ENCODE assay signal across 11 mouse cellular contexts in the genomic region with DNA sequence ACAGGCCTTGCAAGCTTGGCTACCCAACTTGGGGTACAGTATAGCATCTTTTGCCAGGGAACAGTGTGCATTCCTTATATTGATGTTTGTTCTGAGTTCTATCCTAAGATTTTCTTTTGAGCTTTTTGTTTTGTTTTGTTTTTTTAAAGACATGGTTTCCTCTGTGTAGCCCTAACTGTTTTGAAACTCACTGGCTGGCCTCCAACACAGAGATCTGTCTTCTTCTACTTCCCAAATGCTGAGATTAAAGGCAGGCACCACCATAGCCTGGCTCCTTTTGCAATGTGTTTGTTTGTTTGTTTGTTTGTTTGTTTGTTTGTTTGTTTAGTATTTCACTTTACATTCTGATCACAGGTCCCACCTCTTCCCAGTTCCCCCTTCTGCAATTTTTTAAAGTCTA. TPM values are rescaled to one million over a fixed set of nuclear protein-coding genes. Genes with fewer than 3 reads are reported as not detected.
DNase-seq lines count a peak whose midpoint lies in the region.
"Had no signal": no experiment of that assay in that cellular context is flagged by ENCODE, and none has a peak within 500 bp of the region (broad histone marks: within the 10 kb centered on the region; RNA-seq: fewer than 3 reads in every experiment).

No protein-coding gene starts in this region.

- DNase-seq in adrenal gland, postnatal 10 days: peak; percentile 47
- DNase-seq in adrenal gland, adult 18-20 months (ENCODE audit: low spot score in 2 of 2): no peak
- DNase-seq in heart, postnatal 14 days: peak; percentile 36 to 40
- no peak for DNase-seq in heart, postnatal 4 days
- peak; percentile 8 for DNase-seq in ovary, postnatal 14 days (ENCODE audit: low spot score)
- no peak for DNase-seq in ovary, adult 18-20 months (ENCODE audit: low spot score)
- DNase-seq in retina, postnatal 1 day: no peak
- DNase-seq in embryo, embryonic 9.5 days (ENCODE audit: extremely low spot score): no peak
- DNase-seq: cerebellum, postnatal 10 days; gastrocnemius, postnatal 25 days; right cerebral cortex, postnatal 14 days had no signal

- intact Hi-C loops in heart, postnatal 14 days (cut with DNase I): no loop called here

RNA-seq across cellular contexts. Expression of gene C2cd2, which starts 32.2 kb away (rescaled TPM):
- total RNA-seq in adrenal gland, postnatal 10 days (2021): 10 to 100 TPM; 35.3 to 39.4 TPM
- 10 to 100 TPM; 27.8 to 29.2 TPM for total RNA-seq in adrenal gland, adult 18-20 months (2021)
- total RNA-seq in heart, postnatal 14 days (2021): 10 to 100 TPM; 25.1 to 27.3 TPM
- 10 to 100 TPM; 20.6 to 21.4 TPM for total RNA-seq in heart, postnatal 4 days (2021)

RNA-seq across cellular contexts. Expression of gene Zbtb21, which starts 32.2 kb away (rescaled TPM):
- total RNA-seq in adrenal gland, postnatal 10 days (2021): 10 to 100 TPM; 25.5 to 29.6 TPM
- 10 to 100 TPM; 36.2 to 47.2 TPM for total RNA-seq in adrenal gland, adult 18-20 months (2021)
- 10 to 100 TPM; 10.1 to 13.5 TPM for total RNA-seq in heart, postnatal 14 days (2021)
- total RNA-seq in heart, postnatal 4 days (2021): 10 to 100 TPM; 17.1 to 18.2 TPM

Comparison
In these comparisons a context has a peak if more than half of its experiments do, and no peak if none do; other contexts are left out.
1. DNase-seq: peak in adrenal gland, postnatal 10 days (single experiment), heart, postnatal 14 days (2 of 2) and ovary, postnatal 14 days (single experiment); none in adrenal gland, adult 18-20 months (0 of 2), heart, postnatal 4 days (single experiment), ovary, adult 18-20 months (single experiment), retina, postnatal 1 day (single experiment) and embryo, embryonic 9.5 days (single experiment).